Mouse (Mus musculus) spleen, adult 2 months (tissue): Measurements from ENCODE around the gene Gse1. TPM values are rescaled to one million over a fixed set of nuclear protein-coding genes. Genes with fewer than 3 reads are reported as not detected.

Experiments used
- DNase-seq, 2 experiments: peaks; one replicate each; pipeline versions ENCODE4 v3.0.0 to v3.0.0-alpha.2; 2012 to 2021; ENCODE audit warnings: low spot score in 2 of 2, low read depth in 1 of 2
- H3K27ac ChIP-seq: fragments of 200-500 bp; 2 replicates; pipeline ENCODE4 v1.5.1; 2012; ENCODE audit warnings: low read length, inconsistent platforms; ENCODE audit not compliant: insufficient read depth
- H3K27me3 ChIP-seq: fragments of 200-500 bp; 2 replicates; pipeline ENCODE4 v1.6.1; 2012; ENCODE audit warnings: mild to moderate bottlenecking, moderate library complexity, low read length, inconsistent platforms; ENCODE audit not compliant: control insufficient read depth, insufficient read depth
- H3K36me3 ChIP-seq: fragments of 200-500 bp; 2 replicates; pipeline ENCODE4 v1.6.1; 2012; ENCODE audit warnings: mild to moderate bottlenecking, low read length, inconsistent platforms; ENCODE audit not compliant: control insufficient read depth, insufficient read depth
- H3K4me1 ChIP-seq: fragments of 200-500 bp; 2 replicates; pipeline ENCODE4 v1.6.1; 2011; ENCODE audit warnings: inconsistent platforms; ENCODE audit not compliant: control insufficient read depth, insufficient read depth, insufficient read length
- H3K4me3 ChIP-seq: fragments of 200-500 bp; 2 replicates; pipeline ENCODE4 v1.5.1; 2011; ENCODE audit warnings: mild to moderate bottlenecking, inconsistent platforms; ENCODE audit not compliant: insufficient read depth, insufficient read length; ENCODE audit errors: extremely low read depth
- CTCF ChIP-seq: fragments of 200-500 bp; IDR thresholded peaks from 2 replicates; pipeline ENCODE4 v1.5.1; 2011; ENCODE audit warnings: mild to moderate bottlenecking, inconsistent platforms; ENCODE audit not compliant: insufficient read depth, insufficient read length, insufficient replicate concordance; ENCODE audit errors: extremely low read depth
- POLR2A ChIP-seq: fragments of 200-500 bp; IDR thresholded peaks from 2 replicates; pipeline ENCODE4 v1.6.1; 2011; ENCODE audit warnings: low read depth, low read length, inconsistent platforms
- WGBS: fragments of 180-500 bp; shearing (Covaris S2); methylation state at CpG from one replicate; pipeline ENCODE4 v1.1.7; 2018; 5-methylcytosine and 5-hydroxymethylcytosine counted together
- polyA plus RNA-seq: library from polyadenylated mRNA; depleted of rRNA; stranded (reverse); fragments of >200 nt; gene quantifications from 2 replicates; pipeline ENCODE4 v1.2.3, GENCODE M21; 2012

Gene Gse1
- polyA plus RNA-seq, 1 experiment: 39.2 TPM

- no peaks in the 10 kb centered on the region for H3K27me3 ChIP-seq
- no peak overlapping the region for H3K4me3 ChIP-seq
- WGBS: 85% methylated on average over 5 of the region's 5 CpGs
- no peak for TF ChIP-seq POLR2A
- no peak for TF ChIP-seq CTCF
- H3K4me1 ChIP-seq: no peaks in the 10 kb centered on the region; the same call in 1 of the 2 replicates
- H3K27ac ChIP-seq: no peak overlapping the region
- no peaks in the 10 kb centered on the region for H3K36me3 ChIP-seq
- no peak for DNase-seq
Observed at GRCm38 (mm10) chr8:120191633-120192032, 36.6 kb upstream of the Gse1 start.

- Histone ChIP-seq H3K4me1 (no peaks in the 10 kb centered on the region; the same call in 1 of the 2 replicates), H3K27me3 (no peaks in the 10 kb centered on the region), H3K36me3 (no peaks in the 10 kb centered on the region), H3K27ac (no peak overlapping the region), H3K4me3 (no peak overlapping the region)
- no peak for TF ChIP-seq CTCF
- TF ChIP-seq POLR2A: no peak
- WGBS: 94% methylated on average over 5 of the region's 5 CpGs
- no peak for DNase-seq
Observed at GRCm38 (mm10) chr8:120192118-120192517, 36.1 kb upstream of the Gse1 start.

- no peak overlapping the region for H3K27ac ChIP-seq
- WGBS: 62% methylated on average over 6 of the region's 6 CpGs
- H3K4me3 ChIP-seq: no peak overlapping the region
- no peaks in the 10 kb centered on the region for H3K27me3 ChIP-seq
- TF ChIP-seq CTCF (no peak), POLR2A (no peak)
- no peak for DNase-seq
- H3K4me1 ChIP-seq: no peaks in the 10 kb centered on the region
- H3K36me3 ChIP-seq: no peaks in the 10 kb centered on the region
Observed at GRCm38 (mm10) chr8:120201351-120201750, 26.9 kb upstream of the Gse1 start.

DNA sequence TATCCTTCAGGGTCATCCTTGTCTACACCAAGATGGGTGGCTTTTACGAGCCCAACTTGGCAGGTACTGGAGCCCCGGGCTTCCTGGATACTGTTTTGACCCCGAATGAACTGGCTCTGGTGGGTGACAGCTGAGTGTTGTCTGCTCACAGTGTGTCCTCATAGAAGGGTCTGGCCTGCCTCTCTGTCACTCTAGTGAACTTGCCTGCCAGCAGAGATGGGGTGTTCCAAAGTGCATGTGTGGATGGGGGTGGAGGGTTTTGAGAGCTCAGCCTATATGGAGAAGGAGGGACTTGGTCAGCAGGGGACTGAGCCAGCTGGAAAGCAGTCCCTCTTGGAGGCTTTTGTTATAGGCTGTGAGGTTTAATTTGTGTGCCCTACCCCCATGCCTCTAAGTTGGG is 25.7 kb upstream of the Gse1 start:
- Histone ChIP-seq H3K4me3 (no peak overlapping the region), H3K27ac (no peak overlapping the region), H3K27me3 (no peaks in the 10 kb centered on the region), H3K4me1 (no peaks in the 10 kb centered on the region), H3K36me3 (no peaks in the 10 kb centered on the region)
- TF ChIP-seq POLR2A (no peak), CTCF (no peak)
- no peak for DNase-seq
- 60% methylated on average over 3 of the region's 3 CpGs for WGBS

DNA sequence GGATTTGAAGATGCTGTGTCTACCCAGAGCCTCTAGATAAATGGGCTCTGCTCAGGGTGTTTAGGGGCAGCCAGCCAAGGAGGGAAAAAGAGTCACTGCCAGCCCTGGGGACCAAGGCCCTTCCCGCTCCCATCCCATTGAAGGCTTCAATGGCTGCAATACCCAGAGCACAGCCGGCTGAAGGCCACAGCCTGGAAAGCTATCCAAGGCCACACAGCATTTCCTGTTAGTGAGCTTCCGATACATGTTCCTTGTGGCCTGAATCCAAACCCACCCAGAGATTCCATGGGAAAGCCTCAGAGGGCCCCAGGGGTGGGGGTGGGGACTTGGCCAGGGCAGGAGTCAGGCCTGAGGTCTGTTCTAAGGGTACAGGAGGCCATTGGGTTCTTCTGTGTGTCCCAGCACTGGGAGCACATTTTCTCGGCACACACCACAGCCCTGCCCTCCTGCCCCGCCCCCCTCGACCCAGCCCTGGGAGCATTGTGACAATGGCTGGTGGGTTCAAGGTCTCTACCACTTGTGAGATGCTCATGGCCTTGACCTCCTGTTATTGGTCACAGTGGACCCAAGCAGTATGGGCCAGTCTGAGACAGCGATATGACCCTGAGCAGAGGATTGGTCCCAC is 23.4 kb upstream of the Gse1 start:
- Histone ChIP-seq H3K27ac (no peak overlapping the region), H3K4me1 (no peaks in the 10 kb centered on the region), H3K27me3 (no peaks in the 10 kb centered on the region), H3K4me3 (no peak overlapping the region), H3K36me3 (no peaks in the 10 kb centered on the region)
- TF ChIP-seq CTCF (no peak), POLR2A (no peak)
- DNase-seq: no peak
- 81% methylated on average over 7 of the region's 7 CpGs for WGBS

DNA sequence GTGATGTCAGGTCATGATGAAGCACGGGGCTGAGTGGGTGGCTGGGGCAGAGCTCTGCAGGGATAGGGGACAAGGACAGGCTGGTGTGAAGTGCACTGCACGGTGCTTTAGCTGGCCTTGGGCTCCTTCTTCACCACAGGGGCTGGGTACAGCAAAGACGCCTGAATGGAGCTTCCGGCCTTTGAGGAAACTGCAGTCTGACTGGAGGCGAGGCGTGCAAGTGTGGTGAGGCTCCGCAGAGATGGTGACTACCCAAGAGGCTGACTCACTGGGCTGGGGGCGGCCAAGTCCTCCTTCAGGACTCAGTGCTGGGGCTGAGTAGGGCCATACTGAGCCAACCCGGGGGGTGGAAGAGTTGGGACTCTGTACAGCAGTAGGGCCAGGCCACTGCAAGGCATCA is 22.3 kb upstream of the Gse1 start:
- no peaks in the 10 kb centered on the region for H3K27me3 ChIP-seq
- no peak for DNase-seq
- H3K4me1 ChIP-seq: no peaks in the 10 kb centered on the region
- no peak for TF ChIP-seq CTCF
- TF ChIP-seq POLR2A: no peak
- 49% methylated on average over 9 of the region's 9 CpGs for WGBS
- H3K27ac ChIP-seq: no peak overlapping the region
- no peaks in the 10 kb centered on the region for H3K36me3 ChIP-seq
- H3K4me3 ChIP-seq: no peak overlapping the region

DNA sequence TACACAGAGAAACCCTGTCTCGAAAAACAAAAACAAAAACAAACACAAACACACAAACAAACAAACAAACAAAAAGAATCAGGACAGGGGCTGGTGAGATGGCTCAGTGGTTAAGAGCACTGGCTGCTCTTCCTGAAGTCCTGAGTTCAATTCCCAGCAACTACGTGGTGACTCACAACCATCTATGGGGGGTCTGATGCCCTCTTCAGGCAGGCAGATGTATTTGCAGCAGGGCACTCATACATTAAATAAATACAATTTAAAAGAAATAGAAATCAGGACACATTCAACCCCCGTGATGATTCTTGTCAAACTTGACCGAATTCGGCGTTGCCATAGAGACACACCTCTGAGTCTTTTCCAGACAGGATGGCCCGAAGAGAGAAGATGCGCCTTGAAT is 20.9 kb upstream of the Gse1 start:
- Histone ChIP-seq H3K27ac (no peak overlapping the region), H3K27me3 (no peaks in the 10 kb centered on the region), H3K4me3 (no peak overlapping the region), H3K4me1 (no peaks in the 10 kb centered on the region), H3K36me3 (no peaks in the 10 kb centered on the region)
- WGBS: 83% methylated on average over 8 of the region's 8 CpGs
- no peak for DNase-seq
- no peak for TF ChIP-seq POLR2A
